ENCODE assay signal across 8 mouse cellular contexts in genomic region chrX:96096513-96097210, GRCm38 (mm10). TPM values are rescaled to one million over a fixed set of nuclear protein-coding genes. Genes with fewer than 3 reads are reported as not detected.
DNase-seq lines count a peak whose midpoint lies in the region; ATAC-seq lines count a peak whose summit lies in the region.

No protein-coding gene starts in this region.

- ATAC-seq in forebrain, embryonic 12.5 days (ENCODE audit: low FRiP score), result peak; percentile 53; the same call in 1 of the 2 replicates
- peak; percentile 44; the same call in 1 of the 2 replicates for ATAC-seq in hindbrain, embryonic 14.5 days (ENCODE audit: low FRiP score)
- peak; percentile 83 for ATAC-seq in liver, embryonic 12.5 days
- peak; percentile 57 for ATAC-seq in monocyte, adult 5-6 weeks (replicated peaks; ENCODE audit: insufficient number of reproducible peaks, low FRiP score, low TSS enrichment, poor library complexity, severe bottlenecking)

- 0 out of 2 replicates have a peak overlapping the region, but pooled peaks have one; percentile 8 for H3K27ac ChIP-seq in forebrain, embryonic 12.5 days
- H3K27ac ChIP-seq in hindbrain, embryonic 14.5 days, result no peak overlapping the region
- H3K27ac ChIP-seq in liver, embryonic 12.5 days, result peak overlapping the region; percentile 84

- 24% methylated on average over 15 of the region's 15 CpGs for WGBS in forebrain, embryonic 12.5 days
- 20% methylated on average over 15 of the region's 15 CpGs for WGBS in hindbrain, embryonic 14.5 days
- 9% methylated on average over 14 of the region's 15 CpGs for WGBS in liver, embryonic 12.5 days (ENCODE audit: insufficient replicate concordance)

- peak overlapping the region; percentile 62 for H3K4me2 ChIP-seq in forebrain, embryonic 12.5 days
- peak overlapping the region; percentile 62 for H3K4me2 ChIP-seq in hindbrain, embryonic 14.5 days (replicated peaks)
- H3K4me2 ChIP-seq in liver, embryonic 12.5 days, result peak overlapping the region; percentile 73

- H3K9ac ChIP-seq in forebrain, embryonic 12.5 days, result peak overlapping the region; percentile 51
- peak overlapping the region; percentile 49; the same call in 1 of the 2 replicates for H3K9ac ChIP-seq in hindbrain, embryonic 14.5 days
- H3K9ac ChIP-seq in liver, embryonic 12.5 days, result peak overlapping the region; percentile 76

- no peaks in the 10 kb centered on the region for H3K4me1 ChIP-seq in forebrain, embryonic 12.5 days
- H3K4me1 ChIP-seq in hindbrain, embryonic 14.5 days (replicated peaks; ENCODE audit: control insufficient read depth, insufficient read depth, low read length), result no peaks in the 10 kb centered on the region
- H3K4me1 ChIP-seq in liver, embryonic 12.5 days, result peaks cover 20% of the 10 kb centered on the region

- H3K4me3 ChIP-seq in forebrain, embryonic 12.5 days (replicated peaks), result peak overlapping the region; percentile 46
- peak overlapping the region; percentile 41 for H3K4me3 ChIP-seq in hindbrain, embryonic 14.5 days (replicated peaks; ENCODE audit: low read length)
- peak overlapping the region; percentile 71 for H3K4me3 ChIP-seq in liver, embryonic 12.5 days

- H3K27me3 ChIP-seq in forebrain, embryonic 12.5 days, result 0 out of 2 replicates have a peak, but pooled peaks cover 4% of the 10 kb centered on the region
- no peaks in the 10 kb centered on the region for H3K27me3 ChIP-seq in hindbrain, embryonic 14.5 days (ENCODE audit: control insufficient read depth, insufficient read depth, low read length)
- 0 out of 2 replicates have a peak, but pooled peaks cover 13% of the 10 kb centered on the region for H3K27me3 ChIP-seq in liver, embryonic 12.5 days (replicated peaks)

- DNase-seq in CD8-positive naive resting alpha-beta T cell, adult 2 months (ENCODE audit: low read depth in 2 of 2, low spot score in 2 of 2), result peak; percentile 8 to 34
- peak; percentile 50 for DNase-seq in adrenal gland, adult 2 months
- peak; percentile 28 for DNase-seq in hindbrain, embryonic 14.5 days (ENCODE audit: low spot score)
- peak; percentile 33 for DNase-seq in thymus, postnatal 10 days (ENCODE audit: low spot score in 2 of 2)
- no peak for DNase-seq in right cerebral cortex, postnatal 10 days (ENCODE audit: low spot score in 2 of 2)

- H3K9me3 ChIP-seq in forebrain, embryonic 12.5 days, result no peaks in the 10 kb centered on the region
- H3K9me3 ChIP-seq in hindbrain, embryonic 14.5 days (ENCODE audit: control insufficient read depth, low read length), result no peaks in the 10 kb centered on the region
- H3K9me3 ChIP-seq in liver, embryonic 12.5 days (replicated peaks), result no peaks in the 10 kb centered on the region

- H3K36me3 ChIP-seq in forebrain, embryonic 12.5 days (replicated peaks), result no peaks in the 10 kb centered on the region
- H3K36me3 ChIP-seq in hindbrain, embryonic 14.5 days (replicated peaks; ENCODE audit: control insufficient read depth, insufficient read depth), result no peaks in the 10 kb centered on the region
- no peaks in the 10 kb centered on the region for H3K36me3 ChIP-seq in liver, embryonic 12.5 days

RNA-seq across cellular contexts. Expression of gene Msn, which starts 0.8 kb away (rescaled TPM):
- 100 to 1,000 TPM; 137 to 173 TPM for total RNA-seq in adrenal gland, adult 2 months (2021)
- polyA plus RNA-seq in adrenal gland, adult 2 months (2012; rRNA removed), result 66.0 and 73.9 TPM in 2 replicates
- 81.5 and 89.4 TPM in 2 replicates for polyA plus RNA-seq in forebrain, embryonic 12.5 days (2016; fragmentation: Nextera tagmentation; extraction: Ambion mirVana)
- 42.1 and 49.5 TPM in 2 replicates for polyA plus RNA-seq in hindbrain, embryonic 14.5 days (2014; fragmentation: Nextera tagmentation; extraction: Ambion mirVana)
- 76.7 and 79.1 TPM in 2 replicates for polyA plus RNA-seq in liver, embryonic 12.5 days (2016; fragmentation: Nextera tagmentation; extraction: Ambion mirVana)
- total RNA-seq in monocyte, adult 5-6 weeks (2017), result 552 to 879 TPM (median 675 TPM) in 3 replicates

Comparison
In these comparisons a context has a peak if more than half of its experiments do, and no peak if none do; other contexts are left out.
1. DNase-seq: peak in CD8-positive naive resting alpha-beta T cell, adult 2 months (2 of 2), adrenal gland, adult 2 months (single experiment), hindbrain, embryonic 14.5 days (single experiment) and thymus, postnatal 10 days (2 of 2); none in right cerebral cortex, postnatal 10 days (0 of 2).
2. Peak in every context shown above with its lines, with median percentiles within 50 percentile points of each other: ATAC-seq, H3K4me2 ChIP-seq, H3K4me3 ChIP-seq and H3K9ac ChIP-seq.